Mouse (Mus musculus) left cerebral cortex, adult 8-10 months (tissue): ENCODE results near the gene Igfbp2. TPM values are rescaled to one million over a fixed set of nuclear protein-coding genes. Genes with fewer than 3 reads are reported as not detected.

ENCODE experiments used
- DNase-seq, 2 experiments: peaks; one replicate each; pipeline ENCODE4 v3.0.0; 2022; ENCODE audit warnings: low spot score in 2 of 2
- total RNA-seq, 4 experiments: library from RNA; stranded (reverse); gene quantifications; 2 replicates each; pipeline ENCODE4 v1.2.4; 2022

Gene Igfbp2
- total RNA-seq, 4 experiments from 2014 or later = 49.5 to 63.9 (median 56.1) TPM

GRCm38 (mm10) chr1:72813639-72814403 lies 10.5 kb upstream of the Igfbp2 start:
- no peak for DNase-seq

- DNase-seq = no peak
These were observed 9.1 kb upstream of the Igfbp2 start for GRCm38 (mm10) chr1:72815184-72815583.

- no peak for DNase-seq
These were observed 8.7 kb upstream of the Igfbp2 start for GRCm38 (mm10) chr1:72815616-72816015.

- no peak for DNase-seq
These were observed 4.3 kb upstream of the Igfbp2 start for GRCm38 (mm10) chr1:72819995-72820394.

GRCm38 (mm10) chr1:72822893-72823292 lies 1.4 kb upstream of the Igfbp2 start:
- no peak for DNase-seq

- peak in 1 of 2 experiments; percentile 10 for DNase-seq
These were observed 401 bp downstream of the Igfbp2 start for GRCm38 (mm10) chr1:72824707-72825101.

- no peak for DNase-seq
These were observed 983 bp downstream of the Igfbp2 start for GRCm38 (mm10) chr1:72825286-72825685.

GRCm38 (mm10) chr1:72825921-72826320 lies 1.6 kb downstream of the Igfbp2 start:
- DNase-seq = no peak

GRCm38 (mm10) chr1:72826446-72826845 lies 2.1 kb downstream of the Igfbp2 start:
- no peak for DNase-seq

- DNase-seq = no peak
These were observed 2.6 kb downstream of the Igfbp2 start for GRCm38 (mm10) chr1:72826931-72827330.

GRCm38 (mm10) chr1:72827411-72828315 lies 3.4 kb downstream of the Igfbp2 start:
- DNase-seq = no peak

- no peak for DNase-seq
These were observed 4.5 kb downstream of the Igfbp2 start for GRCm38 (mm10) chr1:72828843-72829242.

- no peak for DNase-seq
These were observed 6.2 kb downstream of the Igfbp2 start for GRCm38 (mm10) chr1:72830485-72830884.

GRCm38 (mm10) chr1:72832715-72833153 lies 8.4 kb downstream of the Igfbp2 start:
- no peak for DNase-seq

GRCm38 (mm10) chr1:72833563-72833962 lies 9.3 kb downstream of the Igfbp2 start:
- DNase-seq = no peak

- DNase-seq = no peak
These were observed 15.1 kb downstream of the Igfbp2 start for GRCm38 (mm10) chr1:72839356-72839755.

- DNase-seq = no peak
These were observed 15.5 kb downstream of the Igfbp2 start for GRCm38 (mm10) chr1:72839791-72840190.

- DNase-seq = no peak
These were observed 18.6 kb downstream of the Igfbp2 start for GRCm38 (mm10) chr1:72842666-72843459.

- DNase-seq = no peak
These were observed 20.4 kb downstream of the Igfbp2 start for GRCm38 (mm10) chr1:72844675-72845074.

- no peak for DNase-seq
These were observed 23.6 kb downstream of the Igfbp2 start for GRCm38 (mm10) chr1:72847849-72848380.

GRCm38 (mm10) chr1:72849037-72849436 lies 24.7 kb downstream of the Igfbp2 start:
- DNase-seq = no peak
